Mouse (Mus musculus) hindbrain, embryonic 11.5 days (tissue): ENCODE measurements around the gene Oxsr1. TPM values are rescaled to one million over a fixed set of nuclear protein-coding genes. Genes with fewer than 3 reads are reported as not detected.
"Not testable (repeated sequence)": the region's sequence is repeated elsewhere in the genome, so short reads cannot be mapped to it uniquely, and the experiment has no call there.

Source experiments
- ATAC-seq: fragments of 200-750 bp; cut with Nextera tagmentation; 2 replicates; pipeline ENCODE4 v1.8.0; 2017; ENCODE audit warnings: mild to moderate bottlenecking, moderate TSS enrichment, moderate library complexity; ENCODE audit not compliant: low FRiP score
- DNase-seq: peaks from one replicate; pipeline ENCODE4 v3.0.0-alpha.2; 2015; ENCODE audit warnings: low spot score
- H3K27ac ChIP-seq: fragments of 300-500 bp; sonication (generic); 2 replicates; pipeline ENCODE4 v1.5.1; 2014; ENCODE audit warnings: mild to moderate bottlenecking, low read depth, low read length
- H3K27me3 ChIP-seq: fragments of 300-500 bp; sonication (generic); 2 replicates; pipeline ENCODE4 v1.6.1; 2014; ENCODE audit warnings: mild to moderate bottlenecking, low read length, moderate library complexity, mixed read lengths; ENCODE audit not compliant: control insufficient read depth, insufficient read depth
- H3K36me3 ChIP-seq: fragments of 300-500 bp; sonication (generic); 2 replicates; pipeline ENCODE4 v1.6.1; 2014; ENCODE audit warnings: mild to moderate bottlenecking, low read length, moderate library complexity, mixed read lengths; ENCODE audit not compliant: control insufficient read depth, insufficient read depth
- H3K4me1 ChIP-seq: fragments of 300-500 bp; sonication (generic); replicated peaks from 2 replicates; pipeline ENCODE4 v1.6.1; 2014; ENCODE audit warnings: low read length, mixed read lengths; ENCODE audit not compliant: control insufficient read depth, insufficient read depth
- H3K4me2 ChIP-seq: fragments of 300-500 bp; sonication (generic); replicated peaks from 2 replicates; pipeline ENCODE4 v1.6.1; 2014; ENCODE audit warnings: mild to moderate bottlenecking, low read depth, low read length
- H3K4me3 ChIP-seq: fragments of 300-500 bp; sonication (generic); 2 replicates; pipeline ENCODE4 v1.5.1; 2014; ENCODE audit warnings: low read depth, low read length
- H3K9ac ChIP-seq: fragments of 300-500 bp; sonication (generic); 2 replicates; pipeline ENCODE4 v1.6.1; 2014; ENCODE audit warnings: low read depth, low read length
- H3K9me3 ChIP-seq: fragments of 300-500 bp; sonication (generic); 2 replicates; pipeline ENCODE4 v1.6.1; 2016; ENCODE audit warnings: low read length; ENCODE audit not compliant: control insufficient read depth
- WGBS: fragments of 180-500 bp; shearing (Covaris S2); extraction: QIAGEN DNeasy Blood & Tissue Kit; methylation state at CpG from one replicate; pipeline ENCODE4 v1.1.7; 2014; 5-methylcytosine and 5-hydroxymethylcytosine counted together
- polyA plus RNA-seq: library from polyadenylated mRNA; unstranded; fragments of >200 nt; fragmentation: Nextera tagmentation; extraction: Ambion mirVana; gene quantifications from 2 replicates; pipeline ENCODE4 v1.2.1, GENCODE M21; 2014

Oxsr1 gene
- polyA plus RNA-seq, 1 experiment from 2014 or later: 17.1 TPM

GRCm38 (mm10) chr9:119240286-119240997, 81.8 kb downstream of the Oxsr1 start:
- no peaks in the 10 kb centered on the region for H3K9me3 ChIP-seq
- WGBS: 89% methylated on average over 10 of the region's 10 CpGs
- ATAC-seq (no peak), DNase-seq (no peak)
- no peaks in the 10 kb centered on the region for H3K4me1 ChIP-seq
- H3K36me3 ChIP-seq: no peaks in the 10 kb centered on the region
- H3K9ac ChIP-seq: no peak overlapping the region
- no peak overlapping the region for H3K4me2 ChIP-seq
- no peaks in the 10 kb centered on the region for H3K27me3 ChIP-seq
- no peak overlapping the region for H3K4me3 ChIP-seq
- no peak overlapping the region for H3K27ac ChIP-seq

- Histone ChIP-seq H3K27me3 (no peaks in the 10 kb centered on the region), H3K27ac (no peak overlapping the region), H3K9ac (no peak overlapping the region), H3K4me3 (no peak overlapping the region), H3K4me2 (no peak overlapping the region), H3K36me3 (no peaks in the 10 kb centered on the region), H3K4me1 (no peaks in the 10 kb centered on the region), H3K9me3 (no peaks in the 10 kb centered on the region)
- ATAC-seq (no peak), DNase-seq (no peak)
- WGBS: 95% methylated on average over 3 of the region's 3 CpGs
Observed at GRCm38 (mm10) chr9:119239274-119239673, 83.0 kb downstream of the Oxsr1 start.

GRCm38 (mm10) chr9:119238796-119239195, 83.4 kb downstream of the Oxsr1 start:
- H3K9ac ChIP-seq: no peak overlapping the region
- H3K9me3 ChIP-seq: no peaks in the 10 kb centered on the region
- DNase-seq: no peak
- H3K36me3 ChIP-seq: no peaks in the 10 kb centered on the region
- H3K4me1 ChIP-seq: no peaks in the 10 kb centered on the region
- ATAC-seq: no peak
- H3K27me3 ChIP-seq: no peaks in the 10 kb centered on the region
- H3K4me3 ChIP-seq: no peak overlapping the region
- no peak overlapping the region for H3K27ac ChIP-seq
- 88% methylated on average over 4 of the region's 4 CpGs for WGBS
- H3K4me2 ChIP-seq: no peak overlapping the region

- ATAC-seq: no peak
- Histone ChIP-seq H3K9me3 (no peaks in the 10 kb centered on the region), H3K9ac (no peak overlapping the region), H3K36me3 (no peaks in the 10 kb centered on the region), H3K27ac (no peak overlapping the region), H3K4me3 (no peak overlapping the region), H3K4me1 (no peaks in the 10 kb centered on the region), H3K27me3 (no peaks in the 10 kb centered on the region), H3K4me2 (no peak overlapping the region)
- WGBS: 96% methylated on average over 7 of the region's 7 CpGs
- no peak for DNase-seq
Observed at GRCm38 (mm10) chr9:119231552-119231951, 90.7 kb downstream of the Oxsr1 start.

GRCm38 (mm10) chr9:119230829-119231228, 91.4 kb downstream of the Oxsr1 start:
- no peaks in the 10 kb centered on the region for H3K27me3 ChIP-seq
- no peaks in the 10 kb centered on the region for H3K4me1 ChIP-seq
- H3K9ac ChIP-seq: no peak overlapping the region
- H3K9me3 ChIP-seq: no peaks in the 10 kb centered on the region
- DNase-seq: no peak
- WGBS: 88% methylated on average over 2 of the region's 2 CpGs
- H3K4me3 ChIP-seq: no peak overlapping the region
- H3K36me3 ChIP-seq: no peaks in the 10 kb centered on the region
- no peak for ATAC-seq
- H3K4me2 ChIP-seq: no peak overlapping the region
- H3K27ac ChIP-seq: no peak overlapping the region

GRCm38 (mm10) chr9:119220249-119220648, 102.0 kb downstream of the Oxsr1 start:
- no peaks in the 10 kb centered on the region for H3K4me1 ChIP-seq
- no peak overlapping the region for H3K27ac ChIP-seq
- ATAC-seq (no peak), DNase-seq (no peak)
- no peaks in the 10 kb centered on the region for H3K9me3 ChIP-seq
- WGBS: 92% methylated on average over 4 of the region's 4 CpGs
- H3K9ac ChIP-seq: no peak overlapping the region
- H3K4me3 ChIP-seq: no peak overlapping the region
- H3K27me3 ChIP-seq: no peaks in the 10 kb centered on the region
- no peaks in the 10 kb centered on the region for H3K36me3 ChIP-seq
- H3K4me2 ChIP-seq: no peak overlapping the region

- no peak overlapping the region for H3K4me2 ChIP-seq
- H3K9me3 ChIP-seq: no peaks in the 10 kb centered on the region
- no peak overlapping the region for H3K9ac ChIP-seq
- no peak overlapping the region for H3K27ac ChIP-seq
- WGBS: 83% methylated on average over 2 of the region's 2 CpGs
- DNase-seq (no peak), ATAC-seq (no peak)
- H3K4me1 ChIP-seq: no peaks in the 10 kb centered on the region
- no peak overlapping the region for H3K4me3 ChIP-seq
- H3K36me3 ChIP-seq: no peaks in the 10 kb centered on the region
- no peaks in the 10 kb centered on the region for H3K27me3 ChIP-seq
Observed at GRCm38 (mm10) chr9:119219667-119220066, 102.6 kb downstream of the Oxsr1 start.

- H3K4me2 ChIP-seq, H3K27ac ChIP-seq, H3K4me1 ChIP-seq, H3K9me3 ChIP-seq, DNase-seq, H3K4me3 ChIP-seq, H3K27me3 ChIP-seq, H3K9ac ChIP-seq, H3K36me3 ChIP-seq, ATAC-seq: not testable (repeated sequence)
- 87% methylated on average over 2 of the region's 2 CpGs for WGBS
Observed at GRCm38 (mm10) chr9:119215341-119215740, 106.9 kb downstream of the Oxsr1 start.

- 90% methylated on average over 6 of the region's 6 CpGs for whole genome bisulfite sequencing
- no peak for ATAC-seq
- Histone ChIP-seq H3K4me2 (no peak overlapping the region), H3K27me3 (no peaks in the 10 kb centered on the region), H3K9ac (no peak overlapping the region), H3K27ac (no peak overlapping the region), H3K36me3 (no peaks in the 10 kb centered on the region), H3K4me1 (no peaks in the 10 kb centered on the region), H3K4me3 (no peak overlapping the region), H3K9me3 (no peaks in the 10 kb centered on the region)
- no peak for DNase-seq
Observed at GRCm38 (mm10) chr9:119214601-119215000, 107.6 kb downstream of the Oxsr1 start.
